Mouse (Mus musculus) heart, embryonic 10.5 days (tissue): ENCODE measurements around the gene Gpr157. TPM values are rescaled to one million over a fixed set of nuclear protein-coding genes. Genes with fewer than 3 reads are reported as not detected.
A peak's percentile ranks its signal among the peaks of the same experiment; 100 is the strongest.

Source experiments
- DNase-seq: peaks from one replicate; pipeline ENCODE4 v3.0.0-alpha.2; 2017; ENCODE audit warnings: low spot score
- H3K27ac ChIP-seq: fragments of 300-500 bp; sonication (generic); 2 replicates; pipeline ENCODE4 v1.5.1; 2016; ENCODE audit warnings: mild to moderate bottlenecking
- H3K27me3 ChIP-seq: fragments of 300-500 bp; sonication (generic); 2 replicates; pipeline ENCODE4 v1.6.1; 2016; ENCODE audit warnings: mild to moderate bottlenecking; ENCODE audit not compliant: poor library complexity, insufficient read depth, severe bottlenecking
- H3K36me3 ChIP-seq: fragments of 300-500 bp; sonication (generic); 2 replicates; pipeline ENCODE4 v1.6.1; 2016; ENCODE audit warnings: mild to moderate bottlenecking, moderate library complexity
- H3K4me1 ChIP-seq: fragments of 300-500 bp; sonication (generic); 2 replicates; pipeline ENCODE4 v1.6.1; 2016; ENCODE audit warnings: mild to moderate bottlenecking
- H3K4me3 ChIP-seq: fragments of 300-500 bp; sonication (generic); 2 replicates; pipeline ENCODE4 v1.5.1; 2016; ENCODE audit warnings: mild to moderate bottlenecking, moderate library complexity
- H3K9me3 ChIP-seq: fragments of 300-500 bp; sonication (generic); 2 replicates; pipeline ENCODE4 v1.6.1; 2016; ENCODE audit warnings: mild to moderate bottlenecking, moderate library complexity
- WGBS: fragments of 180-500 bp; shearing (Covaris S2); methylation state at CpG from one replicate; pipeline ENCODE4 v1.1.7; 2016; 5-methylcytosine and 5-hydroxymethylcytosine counted together
- polyA plus RNA-seq: library from polyadenylated mRNA; unstranded; fragments of >200 nt; fragmentation: Nextera tagmentation; extraction: Ambion mirVana; gene quantifications from 2 replicates; pipeline ENCODE4 v1.2.1, GENCODE M21; 2016

Gene Gpr157
- polyA plus RNA-seq, 1 experiment from 2014 or later = 0.85 TPM

DNA sequence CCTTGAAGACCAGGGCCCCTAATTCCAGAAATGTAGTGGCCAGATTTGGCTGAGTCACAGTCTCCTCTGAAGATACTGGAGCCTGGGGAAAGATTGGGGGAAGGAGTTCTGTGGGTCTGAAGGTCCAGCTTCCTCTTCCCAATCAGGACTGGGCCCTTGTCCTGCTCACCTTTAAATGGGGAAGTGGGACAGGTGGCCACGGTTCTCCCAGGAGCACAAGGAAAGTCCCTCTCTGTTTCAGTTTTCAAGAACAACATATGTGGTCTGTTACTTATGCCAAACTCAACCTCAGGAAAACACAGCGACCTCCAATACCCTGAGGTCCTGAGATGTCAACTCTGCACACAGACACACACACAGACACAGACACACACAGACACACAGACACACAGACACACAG is 8.5 kb upstream of the Gpr157 start:
- H3K27me3 ChIP-seq = no peaks in the 10 kb centered on the region
- WGBS = 71% methylated on average over 2 of the region's 2 CpGs
- no peak overlapping the region for H3K4me3 ChIP-seq
- DNase-seq = no peak
- peaks cover 27% of the 10 kb centered on the region for H3K4me1 ChIP-seq
- H3K36me3 ChIP-seq = no peaks in the 10 kb centered on the region
- H3K27ac ChIP-seq = no peak overlapping the region
- no peaks in the 10 kb centered on the region for H3K9me3 ChIP-seq

- Histone ChIP-seq H3K27me3 (no peaks in the 10 kb centered on the region), H3K27ac (no peak overlapping the region), H3K9me3 (no peaks in the 10 kb centered on the region), H3K4me3 (no peak overlapping the region), H3K4me1 (peaks cover 27% of the 10 kb centered on the region), H3K36me3 (no peaks in the 10 kb centered on the region)
- no peak for DNase-seq
- whole genome bisulfite sequencing = 39% methylated on average over 7 of the region's 7 CpGs
Observed at GRCm38 (mm10) chr4:150079244-150079643, 7.9 kb upstream of the Gpr157 start.

DNA sequence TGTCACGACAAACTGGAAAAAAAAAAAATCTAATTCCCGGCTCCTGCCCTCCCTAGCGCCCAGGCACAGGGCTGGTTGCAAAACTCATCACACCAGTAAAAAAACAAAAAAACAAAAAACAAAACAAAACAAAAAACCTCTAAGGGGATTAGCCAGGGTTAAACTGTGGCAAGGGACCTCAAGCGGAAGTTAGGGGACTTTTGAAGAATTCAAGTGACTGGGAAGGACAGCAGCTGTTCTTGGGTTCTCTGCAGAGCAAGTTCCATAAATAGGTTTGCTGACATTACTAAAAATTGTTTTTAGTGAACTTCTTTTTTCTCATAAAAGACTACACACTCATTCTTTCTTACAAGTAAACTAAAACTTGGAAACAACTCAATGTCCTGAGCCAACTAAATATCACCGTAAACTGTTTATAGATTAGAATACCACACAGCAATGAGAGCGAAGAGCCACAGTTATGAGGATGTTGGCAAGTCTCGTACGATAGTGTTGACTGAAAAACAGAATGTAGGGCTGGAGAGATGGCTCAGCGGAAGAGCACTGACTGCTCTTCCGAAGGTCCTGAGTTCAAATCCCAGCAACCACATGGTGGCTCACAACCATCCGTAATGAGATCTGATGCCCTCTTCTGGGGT is 6.7 kb upstream of the Gpr157 start:
- H3K4me1 ChIP-seq = peaks cover 27% of the 10 kb centered on the region
- no peak overlapping the region for H3K27ac ChIP-seq
- 85% methylated on average over 11 of the region's 11 CpGs for WGBS
- no peak overlapping the region for H3K4me3 ChIP-seq
- no peak for DNase-seq
- no peaks in the 10 kb centered on the region for H3K9me3 ChIP-seq
- no peaks in the 10 kb centered on the region for H3K27me3 ChIP-seq
- no peaks in the 10 kb centered on the region for H3K36me3 ChIP-seq

GRCm38 (mm10) chr4:150085366-150085765 is 1.8 kb upstream of the Gpr157 start:
- Histone ChIP-seq H3K9me3 (no peaks in the 10 kb centered on the region), H3K4me3 (no peak overlapping the region), H3K36me3 (no peaks in the 10 kb centered on the region), H3K4me1 (peaks cover 28% of the 10 kb centered on the region), H3K27me3 (peaks cover 24% of the 10 kb centered on the region), H3K27ac (no peak overlapping the region)
- no peak for DNase-seq
- WGBS = 64% methylated on average over 4 of the region's 4 CpGs

DNA sequence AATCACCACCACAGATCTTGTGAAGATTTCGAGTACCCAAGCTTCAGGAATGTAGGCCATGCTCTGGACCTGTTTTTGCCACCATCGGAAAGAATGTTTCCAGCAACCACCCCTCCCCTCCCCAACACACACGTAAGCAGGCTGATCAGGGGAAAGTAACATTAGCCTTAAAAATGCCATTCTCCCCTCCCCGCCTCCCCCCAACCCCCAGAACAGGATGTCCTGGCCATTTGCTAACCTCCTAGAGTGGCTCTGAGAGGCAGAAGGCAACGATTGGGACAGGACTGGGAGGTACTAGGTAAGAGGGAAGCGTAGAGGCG is 364 bp upstream of the Gpr157 start:
- H3K9me3 ChIP-seq = no peaks in the 10 kb centered on the region
- H3K27ac ChIP-seq = peak overlapping the region; percentile 84

DNA sequence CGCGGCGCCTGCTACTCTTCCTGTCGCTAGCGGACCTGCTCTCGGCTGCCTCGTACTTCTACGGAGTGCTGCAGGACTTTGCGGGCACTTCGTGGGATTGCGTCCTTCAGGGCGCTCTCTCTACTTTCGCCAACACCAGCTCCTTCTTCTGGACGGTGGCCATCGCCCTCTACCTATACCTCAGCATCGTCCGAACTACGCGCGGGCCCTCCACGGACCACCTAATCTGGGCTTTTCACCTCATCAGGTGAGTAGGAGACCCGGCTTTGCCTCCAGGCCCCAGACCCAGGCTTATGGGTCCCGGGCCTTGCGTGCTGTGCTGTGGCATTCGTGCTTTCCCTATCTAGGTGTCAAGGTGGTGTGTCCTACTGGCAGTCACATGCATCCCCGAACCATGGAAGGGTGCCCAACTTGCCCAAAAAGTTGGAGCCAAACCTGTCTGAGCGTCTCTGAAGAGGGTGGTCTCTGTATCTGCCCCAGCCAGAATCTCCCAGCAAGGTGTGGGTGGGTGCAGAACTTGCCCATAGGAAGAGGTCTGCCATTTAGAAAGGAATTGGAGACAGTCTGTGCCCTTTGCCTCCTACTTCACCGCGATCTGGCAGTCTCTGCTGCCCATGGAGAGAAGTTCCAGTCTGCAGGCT is 845 bp downstream of the Gpr157 start:
- H3K36me3 ChIP-seq = no peaks in the 10 kb centered on the region
- H3K4me1 ChIP-seq = peaks cover 41% of the 10 kb centered on the region
- no peak for DNase-seq
- peaks cover 40% of the 10 kb centered on the region for H3K27me3 ChIP-seq
- no peaks in the 10 kb centered on the region for H3K9me3 ChIP-seq
- WGBS = 13% methylated on average over 29 of the region's 29 CpGs
- peak overlapping the region; percentile 73 for H3K4me3 ChIP-seq
- peak overlapping the region; percentile 84 for H3K27ac ChIP-seq

More for the DNA sequence above, 364 bp upstream of the Gpr157 start:
- H3K4me3 ChIP-seq = peak overlapping the region; percentile 73
- no peak for DNase-seq
- peaks cover 34% of the 10 kb centered on the region for H3K27me3 ChIP-seq
- peaks cover 36% of the 10 kb centered on the region for H3K4me1 ChIP-seq
- 2% methylated on average over 7 of the region's 7 CpGs for WGBS
- H3K36me3 ChIP-seq = no peaks in the 10 kb centered on the region

GRCm38 (mm10) chr4:150089121-150089520 is 2.0 kb downstream of the Gpr157 start:
- no peak for DNase-seq
- 53% methylated on average over 10 of the region's 10 CpGs for WGBS
- Histone ChIP-seq H3K9me3 (no peaks in the 10 kb centered on the region), H3K4me3 (peak overlapping the region; percentile 15; the same call in 1 of the 2 replicates), H3K36me3 (no peaks in the 10 kb centered on the region), H3K27me3 (peaks cover 50% of the 10 kb centered on the region), H3K27ac (no peak overlapping the region), H3K4me1 (peaks cover 47% of the 10 kb centered on the region)

DNA sequence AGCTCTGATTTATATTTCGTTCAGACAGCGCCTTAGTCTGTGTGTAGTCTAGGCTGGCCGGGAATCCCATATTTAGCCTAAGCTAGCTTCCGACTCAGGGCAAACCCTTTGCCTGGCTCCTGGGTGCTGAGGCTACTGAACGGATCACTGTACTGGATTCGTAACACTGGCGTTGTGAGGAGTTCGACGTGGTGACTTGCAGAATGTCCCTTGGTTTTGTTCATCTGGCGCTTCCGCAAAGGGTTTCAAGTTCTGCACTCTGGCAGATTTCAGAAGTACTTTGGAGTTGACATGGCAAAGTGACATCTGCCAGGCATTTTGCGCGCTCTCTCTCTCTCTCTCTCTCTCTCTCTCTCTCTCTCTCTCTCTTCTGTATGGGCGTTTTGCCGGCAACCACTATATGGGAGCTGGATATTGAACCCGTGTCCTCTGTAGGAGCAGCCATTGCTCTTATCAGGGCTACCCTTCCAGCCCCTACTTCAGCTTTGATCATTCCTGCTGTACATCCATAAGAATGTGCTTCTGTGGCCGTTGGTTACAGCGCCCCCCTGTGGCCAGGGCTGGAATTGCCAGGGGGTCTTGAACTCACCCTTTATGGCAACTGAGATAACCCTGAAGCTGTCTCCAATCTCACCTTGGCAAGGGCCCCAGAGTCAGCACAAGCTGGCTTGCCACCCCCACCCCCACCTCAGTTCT is 4.9 kb downstream of the Gpr157 start:
- H3K4me1 ChIP-seq = peaks cover 59% of the 10 kb centered on the region
- H3K9me3 ChIP-seq = no peaks in the 10 kb centered on the region
- H3K36me3 ChIP-seq = no peaks in the 10 kb centered on the region
- no peak overlapping the region for H3K4me3 ChIP-seq
- H3K27me3 ChIP-seq = peaks cover 68% of the 10 kb centered on the region
- no peak for DNase-seq
- no peak overlapping the region for H3K27ac ChIP-seq
- WGBS = 80% methylated on average over 18 of the region's 18 CpGs

GRCm38 (mm10) chr4:150092583-150092902 is 5.4 kb downstream of the Gpr157 start:
- H3K4me1 ChIP-seq = peaks cover 58% of the 10 kb centered on the region
- H3K27ac ChIP-seq = no peak overlapping the region
- no peaks in the 10 kb centered on the region for H3K36me3 ChIP-seq
- H3K27me3 ChIP-seq = peaks cover 73% of the 10 kb centered on the region
- H3K4me3 ChIP-seq = no peak overlapping the region
- H3K9me3 ChIP-seq = no peaks in the 10 kb centered on the region
- DNase-seq = no peak
- 48% methylated on average over 3 of the region's 3 CpGs for whole genome bisulfite sequencing

- Histone ChIP-seq H3K27ac (0 out of 2 replicates have a peak overlapping the region, but pooled peaks have one; percentile 17), H3K4me3 (no peak overlapping the region), H3K36me3 (no peaks in the 10 kb centered on the region), H3K9me3 (no peaks in the 10 kb centered on the region), H3K27me3 (peaks cover 76% of the 10 kb centered on the region), H3K4me1 (peaks cover 49% of the 10 kb centered on the region)
- WGBS = 41% methylated on average over 12 of the region's 12 CpGs
- DNase-seq = no peak
Observed at GRCm38 (mm10) chr4:150093560-150094462, 6.6 kb downstream of the Gpr157 start.

GRCm38 (mm10) chr4:150094463-150094789 is 7.3 kb downstream of the Gpr157 start:
- Histone ChIP-seq H3K4me1 (peaks cover 43% of the 10 kb centered on the region), H3K4me3 (no peak overlapping the region), H3K9me3 (no peaks in the 10 kb centered on the region), H3K27ac (no peak overlapping the region), H3K36me3 (no peaks in the 10 kb centered on the region), H3K27me3 (peaks cover 73% of the 10 kb centered on the region)
- 45% methylated on average over 5 of the region's 5 CpGs for WGBS
- no peak for DNase-seq

DNA sequence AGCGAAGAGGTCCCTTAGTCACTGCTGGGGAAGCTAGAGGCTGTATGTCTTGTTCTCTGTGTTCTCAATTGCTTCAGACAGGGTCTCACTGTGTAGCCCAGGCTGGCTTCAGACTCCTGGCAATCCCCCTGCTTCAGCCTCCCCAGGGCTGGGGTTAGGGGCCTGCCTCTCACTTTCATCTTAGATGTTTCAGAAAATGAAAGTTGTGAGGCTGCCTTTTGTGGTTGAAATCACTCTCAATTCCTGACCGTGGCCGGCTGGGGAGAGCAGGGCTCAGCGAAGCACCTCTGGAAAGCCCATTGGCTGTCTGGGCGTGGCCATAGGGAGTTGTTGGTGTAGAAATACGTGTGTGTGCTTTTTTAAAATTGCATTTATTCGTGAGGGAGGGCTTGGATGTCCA is 9.1 kb downstream of the Gpr157 start:
- Histone ChIP-seq H3K9me3 (no peaks in the 10 kb centered on the region), H3K4me1 (peaks cover 38% of the 10 kb centered on the region), H3K27me3 (peaks cover 77% of the 10 kb centered on the region), H3K27ac (no peak overlapping the region), H3K4me3 (no peak overlapping the region), H3K36me3 (no peaks in the 10 kb centered on the region)
- DNase-seq = no peak
- 78% methylated on average over 7 of the region's 7 CpGs for WGBS

DNA sequence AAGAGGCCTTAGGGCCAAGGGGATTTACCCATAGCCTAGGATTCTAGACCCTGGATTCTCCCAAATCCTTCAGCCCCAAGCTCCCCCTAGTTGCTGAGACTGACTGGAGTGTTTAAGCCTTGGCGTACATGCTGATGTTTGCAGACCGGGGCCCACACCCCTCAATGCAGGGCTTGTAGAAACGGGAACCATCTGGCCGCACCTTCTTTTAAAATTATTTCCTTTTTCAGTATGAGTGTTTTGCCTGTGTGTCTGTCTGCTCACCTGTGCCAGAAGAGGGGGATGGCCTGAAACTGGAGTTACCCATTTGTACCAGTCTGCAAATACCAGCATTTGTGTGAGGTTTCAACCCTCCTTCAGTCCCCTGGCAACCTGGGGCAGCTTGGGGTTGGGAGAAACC is 10.7 kb downstream of the Gpr157 start:
- no peak for DNase-seq
- Histone ChIP-seq H3K9me3 (no peaks in the 10 kb centered on the region), H3K4me1 (peaks cover 34% of the 10 kb centered on the region), H3K4me3 (no peak overlapping the region), H3K36me3 (peaks cover 12% of the 10 kb centered on the region; the same call in 1 of the 2 replicates), H3K27me3 (peaks cover 82% of the 10 kb centered on the region), H3K27ac (no peak overlapping the region)
- WGBS = 85% methylated on average over 4 of the region's 4 CpGs
